Mouse (Mus musculus) CH12.LX (cell line): ENCODE measurements at regions not wholly inside any gene's neighbourhood (a gene's known extent, or its start where the extent isn't known, plus 50 kb on each side); places are given as distances from the start of the nearest gene placed in this dataset.

ENCODE experiments used
- DNase-seq: peaks from one replicate; pipeline ENCODE4 v3.0.0-alpha.2; 2013; ENCODE audit errors: extremely low read depth
- H3K27ac ChIP-seq: 2 replicates; pipeline ENCODE4 v1.5.1; 2012; ENCODE audit warnings: low read depth, mild to moderate bottlenecking, control low read depth, moderate library complexity; ENCODE audit not compliant: insufficient read depth
- H3K27me3 ChIP-seq: replicated peaks from 2 replicates; pipeline ENCODE3; 2012; ENCODE audit warnings: inconsistent platforms
- H3K36me3 ChIP-seq, 2 experiments: replicated peaks in 1 of 2; 2 replicates each; pipeline versions ENCODE3 to v1.6.1; 2012; ENCODE audit warnings: inconsistent platforms in 1 of 2, low read length in 1 of 2, mild to moderate bottlenecking in 1 of 2, mixed read lengths in 1 of 2, moderate library complexity in 1 of 2; ENCODE audit not compliant: control insufficient read depth in 1 of 2, insufficient read depth in 1 of 2
- H3K4me1 ChIP-seq, 2 experiments: 2 replicates each; pipeline ENCODE4 v1.6.1; 2012; ENCODE audit warnings: inconsistent platforms in 1 of 2, moderate library complexity in 1 of 2; ENCODE audit not compliant: insufficient read depth in 2 of 2, control insufficient read depth in 1 of 2
- H3K4me2 ChIP-seq: 2 replicates; pipeline ENCODE4 v1.6.1; 2012; ENCODE audit warnings: low read depth, mild to moderate bottlenecking, control low read depth; ENCODE audit not compliant: poor library complexity, insufficient read depth, severe bottlenecking
- H3K4me3 ChIP-seq, 3 experiments: fragments of 150-350 bp in 1 of 3; sonication (generic) in 1 of 3; replicated peaks in 1 of 3; 2 replicates each; pipeline versions ENCODE3 to v1.5.1; 2011 to 2012; ENCODE audit warnings: low read depth in 2 of 3, low read length in 2 of 3, mild to moderate bottlenecking in 2 of 3, moderate library complexity in 2 of 3, control low read depth in 1 of 3, improper control_type of control experiment in 1 of 3, inconsistent platforms in 1 of 3, mixed read lengths in 1 of 3; ENCODE audit not compliant: poor library complexity in 1 of 3
- H3K79me2 ChIP-seq: replicated peaks from 2 replicates; pipeline ENCODE4 v1.6.1; 2012; ENCODE audit warnings: mild to moderate bottlenecking, moderate library complexity; ENCODE audit not compliant: control insufficient read depth, poor library complexity, insufficient read depth, severe bottlenecking; ENCODE audit errors: extremely low read depth
- H3K9ac ChIP-seq: 2 replicates; pipeline ENCODE4 v1.6.1; 2012; ENCODE audit warnings: low read depth, mild to moderate bottlenecking, control low read depth, moderate library complexity; ENCODE audit not compliant: insufficient read depth
- H3K9me3 ChIP-seq: replicated peaks from 2 replicates; pipeline ENCODE3; 2012; ENCODE audit warnings: low read length, inconsistent platforms, mixed read lengths
- CHD1 ChIP-seq: IDR thresholded peaks from 2 replicates; pipeline ENCODE4 v1.6.1; 2012; ENCODE audit warnings: low read depth, low read length, improper control_type of control experiment, inconsistent platforms
- CHD2 ChIP-seq: IDR thresholded peaks from 2 replicates; pipeline ENCODE4 v1.6.1; 2011; ENCODE audit warnings: low read length, improper control_type of control experiment
- CTCF ChIP-seq, 2 experiments: IDR thresholded peaks in 1 of 2; conservative IDR thresholded peaks in 1 of 2; 2 replicates each; pipeline ENCODE4 v1.5.1; 2011 to 2012; ENCODE audit warnings: low read depth in 2 of 2, low read length in 2 of 2, improper control_type of control experiment in 1 of 2, inconsistent platforms in 1 of 2, mild to moderate bottlenecking in 1 of 2, moderate library complexity in 1 of 2
- ELF1 ChIP-seq: IDR thresholded peaks from 2 replicates; pipeline ENCODE4 v1.6.1; 2014; ENCODE audit warnings: low read depth, mild to moderate bottlenecking, inconsistent platforms, low read length, improper control_type of control experiment
- ETS1 ChIP-seq: conservative IDR thresholded peaks from 2 replicates; pipeline ENCODE4 v1.6.1; 2012; ENCODE audit warnings: low read depth, mild to moderate bottlenecking, inconsistent platforms, low read length, improper control_type of control experiment, moderate library complexity
- GABPA ChIP-seq: IDR thresholded peaks from 2 replicates; pipeline ENCODE4 v1.6.1; 2012; ENCODE audit warnings: low read depth, low read length, improper control_type of control experiment, inconsistent platforms; ENCODE audit not compliant: insufficient replicate concordance
- HCFC1 ChIP-seq: IDR thresholded peaks from 2 replicates; pipeline ENCODE4 v1.6.1; 2012; ENCODE audit warnings: low read depth, mild to moderate bottlenecking, inconsistent platforms, low read length, improper control_type of control experiment
- IRF4 ChIP-seq: IDR thresholded peaks from 2 replicates; pipeline ENCODE4 v1.6.1; 2014; ENCODE audit warnings: low read depth, mild to moderate bottlenecking, inconsistent platforms, low read length, improper control_type of control experiment
- JUND ChIP-seq: conservative IDR thresholded peaks from 2 replicates; pipeline ENCODE4 v1.6.1; 2011; ENCODE audit warnings: low read depth, low read length, improper control_type of control experiment
- MAFK ChIP-seq: IDR thresholded peaks from 2 replicates; pipeline ENCODE4 v1.6.1; 2011; ENCODE audit warnings: low read length, improper control_type of control experiment; ENCODE audit not compliant: insufficient replicate concordance
- MAX ChIP-seq: IDR thresholded peaks from 2 replicates; pipeline ENCODE4 v1.6.1; 2011; ENCODE audit warnings: low read length, improper control_type of control experiment
- MEF2A ChIP-seq: IDR thresholded peaks from 2 replicates; pipeline ENCODE4 v1.6.1; 2014; ENCODE audit warnings: low read depth, mild to moderate bottlenecking, inconsistent platforms, low read length, improper control_type of control experiment, borderline replicate concordance
- MYC ChIP-seq: IDR thresholded peaks from 2 replicates; pipeline ENCODE4 v1.6.1; 2011; ENCODE audit warnings: low read depth, mild to moderate bottlenecking, improper control_type of control experiment, low read length
- POLR2AphosphoS2 ChIP-seq: IDR thresholded peaks from 2 replicates; pipeline ENCODE4 v1.6.1; 2011; ENCODE audit warnings: low read depth, low read length, improper control_type of control experiment
- RAD21 ChIP-seq: IDR thresholded peaks from 2 replicates; pipeline ENCODE4 v1.6.1; 2011; ENCODE audit warnings: low read depth, mild to moderate bottlenecking, low read length, improper control_type of control experiment, moderate library complexity
- TBP ChIP-seq: conservative IDR thresholded peaks from 2 replicates; pipeline ENCODE4 v1.6.1; 2011; ENCODE audit warnings: low read depth, low read length, improper control_type of control experiment
- TCF12 ChIP-seq: IDR thresholded peaks from 2 replicates; pipeline ENCODE4 v1.6.1; 2014; ENCODE audit warnings: low read depth, mild to moderate bottlenecking, inconsistent platforms, low read length, improper control_type of control experiment
- UBTF ChIP-seq: IDR thresholded peaks from 2 replicates; pipeline ENCODE4 v1.6.1; 2012; ENCODE audit warnings: low read depth, mild to moderate bottlenecking, inconsistent platforms, low read length, improper control_type of control experiment, moderate library complexity
- USF2 ChIP-seq: conservative IDR thresholded peaks from 2 replicates; pipeline ENCODE4 v1.6.1; 2011; ENCODE audit warnings: low read depth, low read length, improper control_type of control experiment
- ZC3H11A ChIP-seq: IDR thresholded peaks from 2 replicates; pipeline ENCODE4 v1.6.1; 2012; ENCODE audit warnings: low read depth, mild to moderate bottlenecking, inconsistent platforms, low read length, improper control_type of control experiment
- ZKSCAN1 ChIP-seq: IDR thresholded peaks from 2 replicates; pipeline ENCODE4 v1.6.1; 2012; ENCODE audit warnings: low read depth, inconsistent platforms, low read length, improper control_type of control experiment, borderline replicate concordance
- dilution Hi-C: fragments of 300-500 bp; cut with MboI; formaldehyde crosslinking; loops from 2 replicates; pipeline ENCODE4 v1.14.3; 2020; ENCODE audit warnings: low sequenced_read_pairs; ENCODE audit not compliant: extremely low pct_unique_long_range_greater_than_20kb, extremely low pct_ligation_motif_present
- in situ Hi-C: fragments of 300-500 bp; cut with MboI; formaldehyde crosslinking; loops from 3 replicates; pipeline ENCODE4 v1.14.3; 2019; ENCODE audit warnings: low sequenced_read_pairs, low pct_ligation_motif_present, low pct_unique_long_range_greater_than_20kb, mixed read lengths

DNA sequence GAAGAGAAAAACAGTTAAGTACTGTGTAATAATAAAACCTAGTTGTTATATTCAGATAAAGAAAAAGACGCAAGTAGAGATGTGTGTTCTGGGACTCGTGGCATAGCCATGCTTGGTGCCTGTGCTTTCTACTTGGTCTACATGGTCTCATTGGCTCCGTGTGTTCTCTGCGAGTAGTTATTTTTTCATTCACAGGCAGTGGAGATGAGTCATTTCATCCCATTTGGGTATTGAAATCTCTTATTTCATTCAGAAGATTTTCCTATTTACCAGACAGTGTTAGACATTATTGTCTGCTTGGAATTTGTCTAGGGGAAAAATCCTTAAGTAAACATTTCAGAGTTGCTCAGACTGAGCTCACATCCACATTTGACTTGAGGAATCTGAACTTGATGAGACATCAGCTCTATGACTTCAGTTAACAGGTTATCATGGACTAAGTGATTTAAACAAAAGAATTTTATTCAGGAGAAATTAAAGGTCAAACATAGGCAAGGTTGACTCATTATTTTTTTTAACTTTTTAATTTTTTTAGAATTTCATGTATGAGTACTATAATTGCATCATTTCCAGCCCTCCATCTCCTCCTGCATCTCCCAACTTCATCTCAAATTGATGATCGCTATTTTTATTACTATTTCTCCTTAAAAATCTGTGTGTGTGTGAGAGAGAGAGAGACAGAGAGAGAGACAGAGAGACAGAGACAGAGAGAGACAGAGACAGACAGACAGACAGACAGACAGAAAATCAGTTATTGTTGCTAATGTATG, 125.1 kb upstream of the Tars start:
- Histone ChIP-seq H3K79me2 (no peaks in the 10 kb centered on the region), H3K9me3 (no peaks in the 10 kb centered on the region), H3K36me3 (peaks cover 4 to 20% of the 10 kb centered on the region in 2 experiments), H3K4me3 (no peak overlapping the region), H3K27ac (no peak overlapping the region), H3K9ac (no peak overlapping the region), H3K27me3 (no peaks in the 10 kb centered on the region), H3K4me1 (peaks cover 10 to 22% of the 10 kb centered on the region in 2 experiments), H3K4me2 (no peak overlapping the region)
- dilution Hi-C loops: no loop called here
- no peak for TF ChIP-seq CHD2
- TF ChIP-seq RAD21: no peak
- TF ChIP-seq ELF1: no peak
- TF ChIP-seq JUND: no peak
- no peak for TF ChIP-seq CTCF (conservative IDR thresholded peaks at IDR 0.05 in 1 of 2, IDR thresholded peaks at IDR 0.05 in 1 of 2; ENCODE audit: low read depth in 2 of 2, low read length in 2 of 2)
- TF ChIP-seq ZC3H11A: no peak
- TF ChIP-seq UBTF: no peak
- TF ChIP-seq TBP: no peak
- in situ Hi-C loops: no loop called here
- DNase-seq: no peak

DNA sequence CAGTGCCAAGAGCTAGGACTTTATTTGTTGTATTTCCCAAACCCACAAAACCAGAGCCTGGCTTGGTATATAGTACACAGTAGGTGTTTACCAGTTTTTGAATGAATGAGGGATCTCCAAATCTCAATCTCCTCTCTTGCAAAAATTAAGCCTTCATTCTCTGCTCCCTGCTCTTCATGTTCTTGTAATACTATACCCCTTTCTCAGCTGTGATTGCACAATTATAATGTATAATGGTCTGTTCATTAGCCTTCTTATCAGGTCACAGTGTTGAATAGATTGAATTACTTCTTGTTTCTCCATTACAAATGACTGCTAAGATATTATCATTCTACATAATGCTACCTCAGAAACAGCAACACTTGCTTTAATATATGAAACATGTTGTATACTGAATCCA, 119.1 kb upstream of the Tars start:
- Histone ChIP-seq H3K9ac (no peak overlapping the region), H3K4me1 (peaks cover 6 to 9% of the 10 kb centered on the region in 2 experiments), H3K27me3 (no peaks in the 10 kb centered on the region), H3K36me3 (no peaks in the 10 kb centered on the region), H3K9me3 (no peaks in the 10 kb centered on the region), H3K27ac (no peak overlapping the region), H3K79me2 (no peaks in the 10 kb centered on the region), H3K4me2 (no peak overlapping the region), H3K4me3 (no peak overlapping the region)
- TF ChIP-seq IRF4 (no peak), POLR2AphosphoS2 (no peak), MYC (no peak), HCFC1 (no peak), MEF2A (no peak), CHD1 (no peak), GABPA (no peak), ETS1 (no peak), USF2 (no peak), TBP (no peak), MAX (no peak), ZKSCAN1 (no peak), UBTF (no peak), ZC3H11A (no peak), TCF12 (no peak), CHD2 (no peak), MAFK (no peak)
- dilution Hi-C loops (no loop called here), in situ Hi-C loops (no loop called here)
- DNase-seq: no peak
